Mouse (Mus musculus) E14TG2a.4 (cell line): Measurements from ENCODE around the gene Donson.

Source experiments
- CTCF ChIP-seq: conservative IDR thresholded peaks from 2 replicates; pipeline ENCODE4 v1.5.1; 2014; ENCODE audit warnings: low read length
- NANOG ChIP-seq: IDR thresholded peaks from 2 replicates; pipeline ENCODE4 v1.6.1; 2014; ENCODE audit warnings: borderline replicate concordance, low read length, mixed read lengths
- POU5F1 ChIP-seq: IDR thresholded peaks from 2 replicates; pipeline ENCODE4 v1.6.1; 2014; ENCODE audit warnings: low read length, borderline replicate concordance

DNA sequence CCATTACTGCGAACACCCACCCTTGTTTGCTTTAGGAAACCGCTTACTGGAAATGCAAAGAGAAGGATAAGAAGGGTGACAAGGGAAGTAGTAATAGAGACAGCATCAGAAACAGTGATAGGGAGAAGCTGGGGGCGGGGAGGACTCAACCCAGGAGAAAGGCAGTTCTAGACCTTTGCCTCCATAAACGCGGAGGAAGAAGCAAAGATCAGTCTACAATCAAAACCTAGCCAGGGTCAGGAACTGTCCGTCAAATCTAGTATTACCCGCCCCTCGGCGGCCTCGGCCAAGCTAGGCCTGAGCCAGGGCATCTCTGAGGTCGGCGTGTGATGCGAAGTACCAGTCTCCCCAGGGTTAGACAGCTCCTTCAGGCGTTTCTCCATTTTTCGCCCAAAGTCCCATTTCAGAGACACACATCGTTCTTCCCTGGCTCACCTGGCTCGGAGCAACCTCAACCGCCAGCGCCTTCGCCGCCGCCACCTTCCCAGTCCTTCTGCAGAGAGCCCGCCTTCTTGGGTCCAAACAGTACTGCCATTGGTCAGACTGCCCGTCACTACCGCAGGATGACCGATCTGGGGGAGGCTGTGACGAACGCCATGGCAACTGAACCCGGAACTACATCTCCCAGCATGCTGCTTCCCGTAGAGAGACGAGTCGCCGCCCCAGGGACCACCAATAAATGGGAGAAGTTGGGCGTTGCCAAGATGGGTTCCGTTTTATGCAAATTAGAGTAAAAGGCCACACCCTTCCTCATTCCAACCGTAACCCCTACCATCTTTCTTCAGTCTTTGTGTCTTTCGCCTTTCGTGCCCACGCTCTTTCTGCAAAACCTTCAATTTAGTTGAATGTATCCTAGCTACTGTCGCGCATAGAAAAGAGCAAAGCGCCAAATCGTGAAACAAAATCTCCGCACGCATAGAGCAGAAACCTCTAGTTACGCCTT is 39.8 kb upstream of the Donson start, which contains the start of gene Cryzl1:
- TF ChIP-seq CTCF (no peak), POU5F1 (no peak), NANOG (no peak)
